Mouse (Mus musculus): ENCODE data around the gene Kctd21.
A peak's percentile ranks its signal among the peaks of the same experiment; 100 is the strongest.

Gene Kctd21

DNA sequence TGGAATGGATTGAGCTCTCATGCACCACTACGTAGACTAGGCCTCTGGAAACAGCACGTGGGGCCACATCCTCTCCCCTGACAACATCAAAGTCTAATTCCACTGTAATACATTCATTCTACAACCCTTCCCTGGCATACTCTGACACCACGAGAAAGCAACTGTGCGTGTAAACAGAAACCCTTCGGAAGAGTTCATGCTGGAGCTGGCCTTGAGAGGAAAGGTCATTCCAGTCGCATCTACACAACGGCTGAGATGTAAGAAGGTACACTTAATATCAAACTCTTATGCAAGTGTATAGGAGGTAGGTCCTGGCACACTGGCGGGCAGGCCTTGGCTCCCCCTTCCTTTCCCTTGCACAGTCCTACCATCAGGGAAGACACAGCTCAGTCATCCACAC, 7.8 kb upstream of the Kctd21 start:
- DNase-seq = no peak

DNA sequence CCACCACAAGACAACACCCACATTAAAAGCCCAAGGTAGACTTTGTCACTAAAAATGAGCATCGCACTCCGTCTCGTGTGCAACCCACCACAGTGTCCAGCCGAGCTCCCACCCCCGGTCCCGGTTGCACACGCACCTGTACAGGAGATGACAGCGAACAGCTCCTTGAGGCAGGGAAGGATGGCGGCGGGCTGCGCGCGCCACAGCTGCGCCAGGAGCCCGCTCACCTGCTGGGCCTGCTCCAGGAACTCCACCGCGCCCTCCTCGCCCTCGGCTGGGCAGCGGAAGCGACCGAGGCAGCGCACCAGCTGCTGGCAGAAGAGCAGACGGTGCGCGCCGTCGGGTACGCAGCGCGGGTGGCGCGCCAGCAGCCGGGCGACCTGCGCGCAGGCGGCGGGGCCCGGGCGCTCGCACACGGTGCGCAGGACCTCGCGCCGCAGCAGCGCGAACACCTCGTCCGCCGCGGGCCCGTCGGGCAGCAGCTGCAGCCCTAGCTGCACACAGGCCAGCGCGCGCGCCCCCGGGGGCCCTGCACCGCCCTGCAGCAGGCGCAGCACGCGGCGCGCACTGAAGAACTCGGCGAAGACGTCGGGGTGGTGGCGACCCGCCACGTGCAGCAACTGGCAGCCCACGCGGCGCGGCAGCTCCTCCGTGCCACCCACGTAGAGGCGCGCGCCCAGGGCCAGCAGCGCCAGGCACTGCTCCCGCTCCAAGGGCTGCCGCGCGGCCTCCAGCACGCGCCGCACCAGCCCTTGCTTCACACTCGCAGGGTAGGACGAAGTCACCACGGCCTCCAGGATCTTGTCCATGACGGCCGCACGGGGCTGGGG, 6.8 kb upstream of the Kctd21 start:
- DNase-seq = peak in 1 of 2 experiments; percentile 49

DNA sequence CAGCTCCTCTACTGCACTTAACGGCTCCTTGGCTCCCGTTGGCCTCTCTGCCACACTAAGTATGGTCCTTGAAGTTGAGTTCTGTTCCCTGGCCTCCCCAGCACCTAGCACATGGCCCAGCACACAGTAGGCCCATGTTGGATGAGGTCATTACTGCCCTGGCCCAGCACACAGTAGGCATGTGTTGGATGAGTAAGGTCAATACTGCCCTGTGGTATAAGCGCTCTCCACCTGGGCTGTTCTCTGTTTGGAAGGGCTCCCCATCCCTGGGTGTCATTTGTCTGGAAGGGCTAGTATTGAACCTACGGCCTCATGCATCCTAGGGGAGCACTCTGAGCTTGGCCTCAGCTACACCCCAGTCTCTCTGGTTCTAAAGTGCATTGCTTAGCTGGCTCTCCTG, 4.8 kb upstream of the Kctd21 start:
- DNase-seq = no peak

DNA sequence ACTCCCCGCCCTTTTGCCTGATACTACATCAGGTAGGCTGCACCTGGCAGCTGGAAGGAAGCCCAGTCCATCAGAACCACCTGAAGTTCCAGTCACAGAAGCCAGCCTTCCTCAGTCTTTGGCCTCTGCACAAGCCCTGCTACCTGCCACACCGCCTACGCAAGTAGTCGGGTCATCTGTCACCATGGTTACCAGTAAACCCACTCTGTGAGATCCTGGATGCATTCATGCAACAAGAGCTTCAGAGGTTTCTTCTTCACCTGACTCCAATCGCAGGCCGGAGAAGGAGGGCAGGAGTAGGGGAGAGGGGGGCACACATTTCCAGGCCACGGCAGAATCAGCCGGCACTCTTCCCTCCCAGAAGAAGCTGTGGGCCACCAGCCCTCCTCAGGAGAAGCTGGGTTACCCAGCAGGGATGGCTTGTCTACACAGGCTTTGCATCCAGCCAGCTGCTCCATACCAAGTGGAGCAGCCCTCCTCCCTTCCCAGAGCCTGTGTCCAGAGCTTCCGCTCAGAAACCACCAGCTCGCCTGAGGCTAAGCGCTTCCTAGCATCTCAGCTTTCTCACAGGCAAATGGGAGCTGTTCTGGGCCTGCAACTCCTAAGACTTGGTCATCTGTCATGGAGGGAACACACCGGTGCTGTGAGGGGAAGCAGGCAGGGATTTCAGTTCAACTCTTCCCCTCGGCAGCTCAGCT, 3.1 kb upstream of the Kctd21 start:
- no peak for DNase-seq

DNA sequence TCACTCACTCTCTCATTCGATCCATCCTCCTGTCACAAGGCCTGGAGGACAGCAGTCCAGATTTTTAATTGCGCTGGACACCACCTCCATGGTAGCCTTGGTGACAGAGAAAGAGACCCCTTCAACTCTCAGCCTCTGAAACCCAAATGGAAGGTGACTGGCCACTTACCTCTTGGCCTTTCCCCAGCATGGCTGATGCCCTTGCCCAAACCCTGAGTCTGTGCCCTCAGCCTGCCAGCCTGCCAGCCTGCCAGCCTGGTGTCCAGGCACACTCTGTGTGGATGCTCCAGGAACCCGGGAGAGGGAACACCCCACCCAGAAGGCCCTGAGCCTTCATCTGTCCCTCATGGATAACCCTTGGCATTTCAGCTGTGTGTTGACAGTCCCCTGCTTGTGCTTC, 2.5 kb upstream of the Kctd21 start:
- DNase-seq = no peak

DNA sequence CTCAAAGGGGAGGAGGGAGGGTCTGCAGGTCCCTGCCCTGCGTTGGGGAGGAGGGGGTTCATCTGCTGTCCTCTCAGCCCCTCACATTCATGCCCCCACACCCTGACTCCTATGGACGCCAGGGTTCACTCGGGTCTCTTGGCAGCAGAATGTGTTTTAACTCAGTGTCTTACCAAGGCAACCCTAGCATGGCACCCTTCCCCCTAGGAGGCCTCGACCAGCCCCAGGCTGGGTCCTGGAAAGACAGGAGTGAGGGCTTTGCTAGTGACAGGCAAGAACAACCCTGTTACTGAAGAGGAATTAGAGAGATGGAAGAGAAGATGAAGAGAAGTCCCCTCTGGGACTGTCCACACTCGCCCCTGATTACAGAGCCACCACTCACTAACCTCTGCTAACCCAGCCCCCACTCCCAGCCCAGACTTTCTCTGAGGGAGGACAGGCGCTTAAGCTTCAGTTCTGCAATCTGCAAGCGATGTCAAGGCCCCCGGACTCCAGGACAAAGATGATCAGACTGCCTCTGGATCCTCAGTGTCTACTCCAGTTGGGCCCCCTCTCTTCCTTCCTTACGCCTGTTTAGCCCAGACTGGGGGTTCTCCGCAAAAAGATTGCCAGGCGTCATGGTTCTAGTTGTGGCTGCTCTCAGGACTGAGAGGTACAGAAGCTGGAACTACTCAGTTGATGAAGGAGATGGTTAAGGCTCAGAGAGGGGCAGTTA, 1.0 kb upstream of the Kctd21 start:
- DNase-seq = no peak

DNA sequence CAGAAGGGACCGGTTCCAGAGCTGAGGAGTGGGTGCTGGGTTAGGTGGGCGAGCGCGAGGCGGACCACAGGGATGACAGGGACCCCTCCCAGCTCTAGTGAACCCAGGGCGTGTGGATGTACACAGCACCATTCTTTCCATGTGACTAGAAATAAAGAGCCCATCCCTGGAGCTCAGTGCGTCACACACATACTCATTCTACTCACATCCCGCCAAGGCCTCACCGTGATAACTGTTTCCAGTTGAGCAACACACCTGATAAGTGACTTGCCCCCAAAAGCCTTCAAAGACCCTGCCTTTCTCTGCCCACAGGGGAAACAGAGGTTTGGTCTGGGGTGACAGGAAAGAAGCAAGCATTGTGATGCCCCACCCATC, 527 bp downstream of the Kctd21 start:
- no peak for DNase-seq

DNA sequence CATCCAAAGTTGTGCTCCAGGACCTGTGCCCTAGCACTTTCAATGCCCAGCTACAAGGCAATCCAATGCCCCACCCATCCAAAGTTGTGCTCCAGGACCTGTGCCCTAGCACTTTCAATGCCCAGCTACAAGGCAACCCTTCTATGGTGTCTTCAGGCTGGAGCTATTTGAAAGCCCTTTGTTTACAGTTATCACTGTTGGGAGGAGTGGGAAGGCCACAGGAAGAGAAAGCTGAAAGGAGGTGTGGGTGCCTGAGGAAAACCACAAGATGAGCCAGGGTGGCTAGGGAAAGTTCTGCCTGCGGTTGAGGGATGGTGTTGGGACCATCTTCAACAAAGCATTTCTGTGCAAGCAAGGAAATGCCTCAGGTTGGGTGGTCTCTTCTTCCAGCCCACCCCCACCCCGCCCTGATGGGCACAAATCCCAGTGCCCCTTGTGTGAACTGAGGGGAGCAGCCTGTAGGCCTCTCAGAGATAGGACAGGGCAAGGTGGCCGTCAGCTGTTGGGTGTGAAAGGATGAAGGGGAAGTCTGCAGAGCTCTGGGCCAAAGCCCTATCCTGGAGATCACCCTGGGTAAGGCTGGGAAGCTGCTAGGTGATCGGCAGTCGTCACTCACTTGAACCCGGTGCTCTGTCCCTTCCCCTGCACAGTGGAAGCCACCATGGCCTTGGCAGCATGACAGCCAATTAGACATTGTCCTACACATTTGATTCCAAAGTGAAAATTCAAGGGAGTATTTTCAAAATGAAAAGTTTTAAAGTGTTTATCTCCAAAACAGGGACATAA, 1.2 kb downstream of the Kctd21 start:
- DNase-seq = no peak

DNA sequence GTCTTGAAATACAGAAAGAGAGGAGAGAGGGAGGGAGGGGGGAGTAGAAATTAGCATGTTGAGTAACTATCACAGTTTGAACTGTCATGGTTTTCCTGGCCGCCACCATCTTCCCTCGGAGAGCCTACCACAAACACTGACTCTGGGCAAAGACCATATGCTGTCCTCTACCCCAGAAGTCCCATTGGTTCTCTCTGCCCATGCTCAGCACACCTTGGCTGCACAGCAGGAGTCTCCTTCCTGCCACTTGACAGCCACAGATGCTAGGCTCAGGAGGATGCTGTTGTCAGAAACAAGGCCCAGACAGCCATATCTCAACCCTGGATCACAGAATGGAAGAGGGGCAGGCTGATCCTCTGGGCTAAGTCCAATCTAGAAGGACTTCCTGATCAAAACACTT, 2.3 kb downstream of the Kctd21 start:
- DNase-seq = no peak

DNA sequence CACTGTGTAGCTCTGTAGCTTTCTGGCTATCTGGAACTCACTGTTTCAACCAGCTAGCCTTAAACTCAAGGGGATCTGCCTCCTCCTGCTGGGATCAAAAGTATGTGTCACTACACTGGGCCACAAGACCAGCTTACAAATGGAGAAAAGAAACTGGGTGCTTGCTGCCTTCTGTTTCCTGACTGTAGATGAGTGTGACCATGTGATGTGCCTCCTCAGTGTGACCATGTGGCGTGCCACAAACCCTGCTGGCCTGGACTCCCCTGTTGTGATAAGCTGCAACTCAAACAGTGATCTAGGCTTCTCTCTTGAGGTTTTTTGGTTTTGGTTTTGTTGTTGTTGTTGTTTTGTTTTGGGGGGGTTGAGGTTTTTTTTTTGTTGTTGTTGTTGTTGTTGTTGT, 4.6 kb downstream of the Kctd21 start:
- no peak for DNase-seq

DNA sequence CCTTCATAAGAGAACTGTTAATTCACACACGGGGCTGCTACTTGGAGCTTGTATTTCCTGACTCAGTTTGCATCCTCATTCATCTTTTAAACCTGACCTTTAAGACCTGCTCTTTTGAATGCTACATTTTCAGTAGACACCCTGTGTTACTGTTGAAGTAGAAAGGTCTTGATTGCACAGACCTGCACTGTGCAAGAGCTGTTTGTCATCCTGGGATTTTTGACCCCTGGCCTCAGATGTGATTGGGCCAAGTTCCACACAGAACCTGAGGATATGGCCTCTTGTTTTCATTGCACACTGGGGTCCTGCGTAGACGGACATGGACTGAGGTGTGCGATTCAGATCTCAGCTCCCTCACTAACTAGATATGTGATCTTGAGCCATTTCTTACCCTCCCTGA, 6.5 kb downstream of the Kctd21 start:
- no peak for DNase-seq

DNA sequence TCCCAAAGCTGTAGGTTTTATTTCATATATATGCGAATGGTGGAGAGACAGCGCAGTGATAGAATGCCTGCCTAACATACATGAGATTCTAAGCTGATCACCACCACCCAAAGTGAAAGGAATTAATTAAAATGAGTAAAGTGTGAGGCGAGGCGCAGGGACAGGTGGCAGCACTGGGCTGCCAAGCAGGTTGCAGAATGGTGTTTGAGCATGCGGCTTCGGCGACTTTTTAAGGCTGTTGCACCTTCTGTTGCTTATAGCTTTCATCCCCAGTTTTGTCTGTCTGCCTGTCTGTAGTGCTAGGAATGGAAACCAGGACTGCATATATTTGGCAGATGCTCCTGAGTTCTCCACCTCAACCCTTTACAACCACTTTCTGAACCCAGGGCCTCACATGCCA, 7.5 kb downstream of the Kctd21 start:
- DNase-seq = no peak

DNA sequence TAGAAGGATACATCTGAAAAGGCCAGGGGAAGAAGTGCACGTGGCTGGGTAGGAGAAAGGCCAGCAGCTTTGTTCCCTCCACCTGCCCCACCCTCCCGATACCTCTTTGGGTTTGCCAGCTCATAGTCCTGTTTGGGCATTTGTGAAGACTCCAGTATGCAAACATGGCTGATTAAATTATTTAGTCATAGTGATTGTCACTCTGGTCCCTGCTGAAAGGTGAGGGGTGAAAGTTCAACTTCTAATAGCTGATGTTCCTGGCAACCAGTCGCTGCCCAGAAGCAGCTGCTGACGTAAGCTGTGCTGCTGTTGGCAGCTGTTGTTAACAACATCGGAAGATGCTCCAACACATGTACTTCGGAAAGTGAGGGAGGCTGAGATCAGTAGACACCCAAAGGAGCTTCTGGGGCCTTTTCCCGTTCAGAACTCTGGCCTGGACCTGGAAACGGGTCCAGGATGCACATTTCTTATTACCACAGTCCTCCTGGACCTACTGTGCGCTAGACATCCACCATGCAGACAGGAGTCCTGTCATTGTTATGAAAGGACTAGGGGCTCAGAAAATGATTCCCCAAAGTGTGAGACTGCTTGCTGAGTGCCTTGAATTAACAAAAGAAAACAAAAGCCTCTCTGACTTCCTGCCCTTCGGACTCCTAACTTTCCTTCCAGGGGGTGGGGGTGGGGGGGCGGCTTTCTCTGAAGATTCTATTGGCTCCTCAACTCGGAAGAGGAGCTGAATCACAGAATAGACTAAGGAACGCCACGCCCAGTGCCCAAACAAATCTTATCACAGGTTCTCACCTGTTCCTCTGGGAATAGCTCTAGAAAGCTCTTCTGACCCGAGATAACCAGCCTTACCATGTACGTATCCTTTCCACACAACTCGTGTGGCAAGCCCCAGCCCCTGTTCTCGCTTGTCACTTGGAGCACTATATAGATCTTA, 9.1 kb downstream of the Kctd21 start:
- DNase-seq = peak in 1 of 2 experiments; percentile 18

DNA sequence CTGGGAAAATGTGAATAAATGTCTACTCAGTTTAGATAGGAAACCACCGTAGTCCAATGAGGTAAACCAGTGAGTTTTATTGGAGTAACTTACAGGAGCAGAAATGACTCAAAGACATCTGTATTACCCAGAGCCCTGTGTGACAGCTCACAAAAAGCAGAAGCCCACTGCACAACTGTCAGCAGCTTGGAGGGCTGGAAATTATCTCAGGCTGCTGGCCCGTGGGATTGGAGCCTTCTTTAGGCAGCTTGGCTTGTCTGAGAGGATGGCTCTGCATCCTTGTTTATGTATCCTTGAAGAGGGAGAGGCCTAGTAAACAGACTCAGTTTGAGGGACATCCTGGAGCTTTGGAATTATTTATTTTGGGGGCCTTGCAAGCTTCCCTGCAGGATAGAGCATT, 10.8 kb downstream of the Kctd21 start:
- peak in 1 of 2 experiments; percentile 14 for DNase-seq

DNA sequence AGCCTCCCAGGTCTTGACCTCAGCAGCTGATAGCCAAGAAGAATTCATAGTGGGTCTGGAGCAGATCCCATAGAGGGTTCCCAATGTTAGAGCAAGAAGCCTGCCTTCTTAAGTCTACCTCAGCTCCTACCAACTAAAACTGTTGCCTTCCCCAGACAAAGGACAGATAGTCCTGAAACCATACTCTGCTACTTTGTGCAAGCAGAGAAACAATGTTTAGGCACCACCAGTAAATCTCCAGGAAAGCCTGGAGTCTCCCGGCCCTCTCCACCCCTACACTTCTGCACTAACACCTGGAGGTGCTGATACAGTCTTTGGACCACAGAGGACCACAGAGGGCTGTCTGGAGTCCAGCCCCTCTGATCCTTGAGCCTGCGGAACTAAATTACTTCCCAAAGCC, 12.5 kb downstream of the Kctd21 start:
- peak in 1 of 2 experiments; percentile 13 for DNase-seq

DNA sequence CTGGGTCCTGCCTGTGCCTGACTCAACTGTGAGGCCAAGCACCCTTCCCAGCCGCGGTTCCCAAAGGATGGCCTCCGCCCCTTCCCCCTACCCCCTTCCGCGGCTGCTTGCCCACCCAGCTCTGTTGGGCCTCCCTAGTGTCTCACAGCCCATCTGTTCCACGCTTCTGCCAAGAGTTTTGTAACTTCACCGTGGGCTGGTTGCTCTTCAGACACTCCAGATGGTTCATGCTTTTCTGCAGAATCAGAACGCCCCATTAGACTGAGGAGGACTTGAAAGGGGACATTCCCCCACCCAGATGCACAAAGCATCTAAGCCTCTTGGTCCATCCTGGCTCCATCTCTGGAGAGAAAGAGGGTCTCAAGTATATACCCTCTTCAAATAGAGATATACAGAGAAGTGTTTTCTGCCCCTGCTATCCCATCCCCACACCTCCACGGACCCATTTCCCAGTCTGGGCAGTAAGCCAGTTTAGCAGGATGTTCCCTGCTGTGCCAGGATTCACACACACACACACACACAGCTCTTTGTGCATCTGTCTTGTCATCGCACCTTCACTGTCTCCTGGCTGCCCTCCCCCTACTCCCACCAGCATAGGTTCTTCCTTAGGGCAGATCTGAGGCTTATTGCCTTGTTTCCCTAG, 13.2 kb downstream of the Kctd21 start:
- DNase-seq = peak in 1 of 2 experiments; percentile 65

DNA sequence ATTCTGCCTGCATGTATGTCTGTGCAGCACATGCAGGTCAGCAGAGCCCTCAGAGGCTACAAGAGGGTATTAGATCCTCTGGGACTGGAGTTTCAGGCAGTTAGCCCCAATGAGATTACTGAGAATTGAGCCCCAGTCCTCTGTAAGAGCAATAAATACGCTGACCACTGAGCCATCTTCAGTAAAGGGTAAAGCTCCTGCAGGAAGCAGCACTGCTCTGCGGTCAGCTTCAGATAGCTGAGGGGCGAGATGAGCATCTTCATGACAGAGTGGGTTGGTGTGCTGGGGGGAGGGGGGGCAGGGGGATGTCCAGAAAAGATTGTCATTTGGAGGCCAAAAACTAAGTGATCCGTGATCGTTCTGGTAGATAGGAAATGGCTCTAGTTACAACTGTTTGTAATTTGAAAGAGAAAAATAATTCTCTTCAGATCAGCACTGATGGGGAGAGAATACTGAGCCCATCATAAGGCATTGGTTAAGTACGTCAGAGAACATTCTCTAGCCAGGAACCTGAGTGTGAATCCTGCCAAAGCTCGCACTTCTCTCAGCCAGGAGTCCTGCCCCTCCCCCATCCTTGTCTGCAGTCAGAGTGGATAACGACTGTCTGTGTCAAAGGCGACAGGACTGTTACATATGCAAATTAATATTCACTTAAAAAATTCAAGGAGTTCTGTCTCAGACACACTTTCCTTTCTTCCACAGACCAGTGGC, 14.1 kb downstream of the Kctd21 start:
- no peak for DNase-seq

DNA sequence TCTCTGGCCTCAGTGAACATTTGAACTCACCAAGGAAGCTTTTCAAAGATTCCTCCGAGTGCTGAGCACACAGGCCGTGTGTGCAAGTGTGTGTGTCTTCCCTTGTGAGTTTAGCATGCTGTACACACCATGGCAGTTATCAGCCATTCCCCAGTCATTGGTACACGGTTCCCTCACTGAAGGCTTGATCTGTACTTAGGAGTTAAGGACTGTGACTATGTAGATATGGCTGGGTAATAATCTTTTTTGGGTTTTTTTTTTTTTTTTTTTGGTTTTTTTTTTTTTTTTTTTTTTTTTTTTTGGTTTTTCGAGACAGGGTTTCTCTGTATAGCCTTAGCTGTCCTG, 14.7 kb downstream of the Kctd21 start:
- no peak for DNase-seq

DNA sequence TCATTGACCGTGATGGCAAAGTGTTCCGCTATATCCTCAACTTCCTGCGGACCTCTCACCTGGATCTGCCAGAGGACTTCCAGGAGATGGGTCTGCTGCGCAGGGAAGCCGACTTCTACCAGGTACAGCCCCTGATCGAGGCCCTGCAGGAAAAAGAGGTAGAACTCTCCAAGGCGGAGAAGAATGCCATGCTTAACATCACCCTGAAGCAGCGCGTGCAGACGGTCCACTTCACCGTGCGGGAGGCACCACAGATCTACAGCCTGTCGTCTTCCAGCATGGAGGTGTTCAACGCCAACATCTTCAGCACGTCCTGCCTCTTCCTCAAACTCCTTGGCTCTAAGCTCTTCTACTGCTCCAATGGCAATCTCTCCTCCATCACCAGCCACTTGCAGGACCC, 15.3 kb downstream of the Kctd21 start:
- no peak for DNase-seq

DNA sequence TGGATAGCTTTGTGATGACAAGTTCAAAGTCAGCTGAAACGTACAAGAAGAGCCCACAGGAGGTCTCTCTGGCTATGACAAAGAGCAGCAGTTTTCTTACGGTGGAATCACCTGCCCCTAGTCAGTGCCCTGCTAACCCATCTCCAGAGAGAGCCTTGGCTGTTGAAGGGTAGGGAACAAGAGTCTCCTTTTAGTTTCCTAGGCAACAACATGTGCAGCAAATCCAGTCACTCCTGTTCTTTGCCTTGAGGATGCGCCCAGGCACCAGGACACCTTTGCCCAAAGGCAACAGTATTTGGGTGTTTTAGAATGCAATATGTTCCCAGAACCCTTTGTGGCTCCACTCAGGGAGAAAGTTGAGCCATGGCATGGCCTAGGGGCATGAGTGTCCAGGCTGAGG, 16.2 kb downstream of the Kctd21 start:
- no peak for DNase-seq

DNA sequence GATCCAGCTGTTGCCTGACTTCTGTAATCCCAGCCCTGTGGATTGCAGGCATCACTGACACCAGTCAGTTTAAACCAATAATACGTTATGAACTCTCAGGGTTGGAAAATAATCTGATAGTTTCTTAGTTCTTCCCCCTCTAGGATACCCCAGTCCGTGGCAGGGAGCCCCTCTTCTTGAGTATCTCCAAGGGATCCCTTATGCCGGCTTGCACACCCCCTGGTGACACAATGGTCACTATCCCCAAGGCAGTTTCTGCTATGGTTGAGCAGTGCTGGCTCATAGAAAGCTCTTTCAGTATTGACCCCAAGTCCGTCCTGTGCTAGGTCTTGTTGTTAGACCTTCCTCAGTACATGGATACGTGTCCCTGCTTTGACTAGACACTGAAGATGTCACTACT, 16.7 kb downstream of the Kctd21 start:
- no peak for DNase-seq

Measured in lung, postnatal 4 days (tissue).